Mouse (Mus musculus): Measurements from ENCODE around the gene Gm10220.
"Not testable (repeated sequence)": the region's sequence is repeated elsewhere in the genome, so short reads cannot be mapped to it uniquely, and the experiment has no call there.

GRCm38 (mm10) chr5:26105262-26105661 is 16.0 kb downstream of the Gm10220 start, which contains the start of gene 5031410I06Rik:
- TF ChIP-seq CTCF, EP300 (IDR thresholded peaks at IDR 0.05): not testable (repeated sequence)
